Mouse (Mus musculus) thymus, adult 2 months (tissue): ENCODE data around the gene Noct.

ENCODE experiments used
- CTCF ChIP-seq: fragments of 200-500 bp; IDR thresholded peaks from 2 replicates; pipeline ENCODE4 v1.5.1; 2012; ENCODE audit warnings: mild to moderate bottlenecking, control low read depth, low read length, moderate library complexity, borderline replicate concordance; ENCODE audit not compliant: control insufficient read depth, poor library complexity, insufficient read depth; ENCODE audit errors: extremely low read depth
- POLR2A ChIP-seq: fragments of 200-500 bp; IDR thresholded peaks from 2 replicates; pipeline ENCODE4 v1.6.1; 2012; ENCODE audit warnings: mild to moderate bottlenecking, low read length, control low read depth, moderate library complexity; ENCODE audit not compliant: control insufficient read depth, poor library complexity, insufficient read depth; ENCODE audit errors: extremely low read depth

DNA sequence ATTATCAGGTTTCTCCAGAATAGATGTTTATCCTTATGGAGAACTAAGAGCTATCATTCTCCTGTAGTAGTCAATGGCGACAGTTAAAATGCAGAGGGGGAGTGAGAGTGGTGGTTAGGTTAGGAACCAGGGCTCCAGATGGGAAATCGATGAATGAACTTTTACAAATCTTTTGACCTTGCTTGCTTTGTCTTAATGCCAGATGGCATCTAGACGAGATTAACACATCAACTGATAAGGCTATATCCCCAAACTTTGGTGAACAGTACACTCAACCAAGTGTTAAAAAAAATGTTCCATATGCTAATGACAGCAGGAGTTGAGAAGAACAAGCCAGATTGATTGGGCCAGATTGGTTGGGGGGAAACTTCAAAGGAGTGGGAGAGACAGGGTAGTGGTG, 5.0 kb downstream of the Noct start:
- TF ChIP-seq CTCF (no peak), POLR2A (no peak)
